Mouse (Mus musculus): ENCODE data around the gene Prss53.
"Not testable (repeated sequence)": the region's sequence is repeated elsewhere in the genome, so short reads cannot be mapped to it uniquely, and the experiment has no call there.

Prss53 gene

DNA sequence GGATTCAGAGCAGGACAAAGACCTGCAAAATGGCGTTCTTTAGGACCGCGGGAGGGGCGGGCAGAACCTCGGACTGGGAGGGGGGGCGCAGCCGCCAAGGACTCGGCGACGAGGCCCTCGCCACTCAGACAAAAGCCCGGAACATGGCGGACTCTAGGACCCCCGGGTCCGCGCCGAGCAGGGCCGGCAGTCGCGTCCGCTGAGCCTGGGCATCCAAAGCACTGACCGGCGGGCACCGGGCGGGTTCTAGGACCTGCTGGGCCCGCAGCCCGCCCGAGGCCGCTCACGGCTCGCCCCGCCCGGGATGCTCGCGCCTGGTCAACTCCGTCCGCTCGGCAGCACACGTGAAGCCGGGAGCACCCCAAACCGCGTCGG is 15.2 kb downstream of the Prss53 start:
- DNase-seq (ENCODE audit: low spot score), result peak; percentile 98

GRCm38 (mm10) chr7:127874812-127875626 is 15.8 kb downstream of the Prss53 start:
- DNase-seq (ENCODE audit: low spot score), result no peak

DNA sequence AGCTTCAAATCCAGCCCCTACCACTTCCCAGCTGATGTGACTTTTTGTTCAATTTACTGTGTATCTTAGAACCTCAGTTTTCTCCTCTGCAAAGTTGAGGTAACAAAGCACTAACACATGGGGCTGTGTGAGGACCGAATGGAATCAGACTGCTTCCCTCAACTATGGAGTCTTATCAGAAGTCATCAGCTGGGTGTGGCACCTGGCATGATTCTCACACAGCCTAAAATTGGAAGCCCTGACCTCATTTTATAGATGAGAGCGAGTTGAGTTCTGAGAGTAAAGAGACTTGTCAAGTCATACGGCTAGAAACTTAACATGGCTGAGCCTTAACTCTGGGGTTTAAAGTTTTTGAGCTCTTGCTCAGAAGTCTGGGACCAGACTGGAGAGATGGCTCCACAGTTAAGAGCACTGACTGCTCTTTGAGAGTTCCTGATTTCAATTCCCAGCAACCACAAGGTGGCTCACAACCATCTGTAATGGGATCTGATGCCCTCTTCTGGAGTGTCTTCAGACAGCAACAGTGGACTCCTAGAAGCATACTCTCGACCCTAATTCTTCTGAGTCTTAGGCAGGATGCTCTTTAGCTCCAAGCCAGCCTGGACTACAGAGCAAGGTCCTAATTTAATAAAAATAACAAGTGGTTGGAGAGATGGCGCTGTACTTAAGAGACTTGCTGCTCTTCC is 20.5 kb downstream of the Prss53 start:
- peak; percentile 12 for DNase-seq (ENCODE audit: low spot score)

DNA sequence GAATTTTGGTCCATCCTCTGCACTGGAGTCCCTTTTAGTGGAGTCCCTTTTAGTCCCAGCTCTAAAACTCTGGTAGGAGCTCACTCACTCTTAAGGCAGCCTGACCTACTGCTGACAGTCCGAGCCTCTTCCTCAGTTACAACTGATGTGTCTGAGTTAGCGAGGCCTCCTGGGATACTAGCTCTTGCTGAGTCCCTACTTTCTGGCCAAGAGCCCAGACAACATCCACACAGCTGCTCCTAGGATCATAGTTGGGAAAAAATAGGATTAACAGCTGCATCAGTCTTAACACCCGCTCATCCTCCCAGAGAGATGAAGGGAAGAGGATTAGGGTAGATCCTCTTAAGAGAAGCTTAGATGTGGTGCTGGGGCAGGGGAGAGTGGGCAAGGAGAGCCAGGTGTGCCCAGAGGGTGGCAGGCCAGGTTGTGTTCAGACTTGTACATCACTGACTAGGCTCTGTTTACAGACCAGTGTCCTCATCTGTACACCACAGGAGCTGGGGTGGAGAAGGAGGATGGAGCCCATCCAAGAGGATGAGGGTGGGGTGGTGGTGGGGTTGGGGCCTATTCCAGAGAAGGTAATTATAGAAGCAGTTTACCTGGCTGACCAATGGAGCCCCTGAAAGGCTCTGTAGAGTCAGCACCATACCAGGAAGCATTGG is 21.5 kb downstream of the Prss53 start:
- DNase-seq (ENCODE audit: low spot score), result no peak

DNA sequence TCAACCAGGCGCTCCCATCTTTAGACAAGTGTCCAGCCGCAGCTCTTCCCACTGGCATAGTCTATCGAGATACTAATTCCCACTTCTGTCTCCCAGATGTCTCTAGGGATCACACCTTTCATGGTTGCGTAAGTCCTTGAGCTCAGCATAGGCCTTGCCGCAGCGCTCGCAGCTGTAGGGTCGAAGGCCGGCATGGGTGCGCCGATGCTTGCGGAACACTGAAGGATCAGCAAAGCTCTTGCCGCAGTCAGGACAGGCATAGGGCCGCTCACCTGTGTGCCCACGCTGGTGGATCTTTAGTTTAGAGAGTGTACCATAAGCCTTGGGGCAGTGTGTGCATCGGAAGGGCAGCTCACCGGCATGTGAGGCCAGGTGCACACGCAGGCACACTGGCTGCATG is 23.1 kb downstream of the Prss53 start:
- DNase-seq (ENCODE audit: low spot score), result no peak

DNA sequence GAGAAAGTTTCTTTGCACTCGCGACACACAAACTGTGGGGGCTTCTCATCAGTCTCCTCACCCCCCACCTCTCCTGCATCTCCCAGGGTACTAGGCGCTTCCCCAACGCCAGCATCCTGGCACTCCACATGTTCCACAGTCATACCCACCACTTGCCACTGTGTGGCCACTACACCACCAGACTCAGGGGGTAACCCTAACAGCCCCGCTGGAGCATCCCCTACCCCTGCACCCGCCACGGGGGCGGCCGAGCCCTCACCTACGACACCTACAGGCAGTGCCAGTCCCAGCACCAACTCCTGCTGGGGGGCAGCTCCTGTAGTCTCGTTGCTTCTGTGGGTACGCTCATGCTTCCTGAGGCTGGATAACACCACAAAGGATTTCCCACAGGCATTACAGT is 24.3 kb downstream of the Prss53 start:
- DNase-seq (ENCODE audit: low spot score), result no peak

GRCm38 (mm10) chr7:127858258-127858657 is 32.5 kb downstream of the Prss53 start:
- no peak for DNase-seq (ENCODE audit: low spot score)

DNA sequence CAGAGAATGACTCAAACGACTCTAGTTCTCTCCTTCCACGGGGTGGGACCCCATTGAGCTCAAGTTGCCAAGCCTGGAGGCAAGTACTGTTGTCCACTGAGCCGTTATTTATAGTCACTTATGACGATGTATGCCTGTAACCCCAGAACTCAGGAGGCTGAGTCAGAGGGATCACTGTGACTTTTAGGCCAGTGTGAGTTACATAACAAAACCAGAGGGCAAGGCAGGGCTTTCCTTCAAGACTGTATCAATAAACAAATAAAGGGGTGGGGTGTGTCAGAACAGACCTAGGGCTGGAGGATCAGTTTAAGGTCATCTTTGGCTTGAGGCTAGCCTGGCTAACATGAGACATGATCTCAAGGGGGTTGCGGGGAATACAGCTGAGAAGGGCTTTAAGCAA is 39.9 kb downstream of the Prss53 start:
- no peak for DNase-seq (ENCODE audit: low spot score)

DNA sequence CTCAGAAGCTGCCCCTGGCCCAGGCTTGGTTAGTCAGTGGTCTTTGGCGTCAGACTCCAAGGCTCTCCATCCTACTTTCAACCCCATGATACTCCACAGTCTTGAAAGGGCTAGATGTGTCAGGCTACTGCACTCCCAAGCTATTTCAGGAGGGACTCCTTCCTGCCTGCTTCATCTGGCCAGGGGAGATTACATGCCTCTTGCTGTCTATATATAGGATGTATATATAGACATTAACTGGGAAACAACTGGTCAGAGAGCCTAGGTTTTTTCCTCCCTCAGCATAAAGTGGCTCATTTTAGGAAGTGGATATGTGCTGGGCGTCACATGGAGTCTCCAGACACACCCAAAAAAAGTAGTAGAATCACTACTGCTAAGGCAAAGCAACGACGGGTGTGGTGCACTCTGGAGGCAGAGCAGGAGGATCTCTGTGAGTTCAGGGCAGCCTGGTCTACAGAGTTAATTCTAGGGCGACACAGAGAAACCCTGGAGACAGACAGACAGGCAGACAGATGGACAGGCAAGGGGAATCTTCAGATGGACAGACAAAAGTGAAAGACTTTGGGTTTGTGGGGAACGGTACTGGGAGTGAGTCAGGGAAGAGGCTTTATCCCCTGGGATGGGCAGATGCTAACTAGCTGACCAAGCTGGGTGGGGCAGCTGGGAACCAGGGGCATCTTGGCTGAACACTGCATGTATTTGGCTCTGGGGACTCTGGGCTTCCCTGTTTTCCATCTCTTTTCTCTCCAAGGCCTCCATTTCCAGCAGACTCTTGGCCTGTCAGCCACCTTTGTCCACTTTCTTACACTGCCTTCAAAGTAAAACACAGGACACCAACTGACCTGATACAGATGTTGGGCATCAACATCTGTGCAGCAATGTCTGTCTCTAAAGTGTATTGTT is 40.5 kb downstream of the Prss53 start:
- no peak for DNase-seq (ENCODE audit: low spot score)

- peak; percentile 87 for DNase-seq (ENCODE audit: low spot score)
Measured at GRCm38 (mm10) chr7:127842001-127842718, 48.6 kb downstream of the Prss53 start.

- peak; percentile 93 for DNase-seq (ENCODE audit: low spot score)
Measured at GRCm38 (mm10) chr7:127841340-127842000, 49.3 kb downstream of the Prss53 start.

DNA sequence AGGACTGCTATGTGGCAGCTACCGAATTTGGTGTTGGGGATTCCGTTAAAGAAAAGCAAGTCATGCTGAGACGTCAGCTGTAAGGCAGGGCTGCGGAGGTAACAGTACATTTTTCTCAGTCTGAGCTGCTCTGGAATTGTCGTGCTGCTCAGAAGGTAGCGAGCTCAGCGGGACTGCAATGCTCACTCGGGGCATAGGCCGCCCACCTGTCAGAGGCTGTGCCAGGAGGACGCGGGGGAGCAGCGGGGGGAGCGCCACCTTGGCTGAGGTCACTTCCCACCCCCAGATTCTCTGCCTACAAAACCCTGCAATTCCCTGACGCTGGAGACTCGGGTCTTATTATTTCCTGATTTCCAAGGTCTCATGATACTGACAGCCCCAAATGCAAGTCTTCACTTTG is 49.9 kb downstream of the Prss53 start:
- DNase-seq (ENCODE audit: low spot score), result peak; percentile 30

DNA sequence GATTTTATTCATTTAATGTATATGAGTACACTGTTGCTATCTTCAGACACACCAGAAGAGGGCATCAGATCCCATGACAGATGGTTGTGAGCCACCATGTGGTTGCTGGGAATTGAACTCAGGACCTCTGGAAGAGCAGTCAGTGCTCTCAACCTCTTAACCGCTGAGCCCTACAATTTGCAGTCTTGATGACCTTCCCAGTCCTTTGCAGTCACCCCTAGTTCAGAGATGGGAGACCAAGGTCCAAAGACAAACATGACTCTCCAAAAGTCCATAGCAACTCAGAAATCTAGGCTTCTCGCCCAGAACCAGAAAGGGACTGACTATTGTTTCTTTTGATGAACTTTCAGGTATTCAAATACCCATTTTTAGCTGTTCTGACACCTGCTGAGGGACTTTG is 50.7 kb downstream of the Prss53 start:
- not testable (repeated sequence) for DNase-seq (ENCODE audit: low spot score)

- DNase-seq (ENCODE audit: low spot score), result not testable (repeated sequence)
Measured at GRCm38 (mm10) chr7:127837878-127838277, 52.9 kb downstream of the Prss53 start.

- no peak for DNase-seq (ENCODE audit: low spot score)
Measured at GRCm38 (mm10) chr7:127837473-127837872, 53.3 kb downstream of the Prss53 start.

Measured in embryo, embryonic 10.5 days (tissue).